Mouse (Mus musculus) forebrain, embryonic 11.5 days (tissue): ENCODE measurements around the gene Ptpn1. TPM values are rescaled to one million over a fixed set of nuclear protein-coding genes. Genes with fewer than 3 reads are reported as not detected.
A peak's percentile ranks its signal among the peaks of the same experiment; 100 is the strongest.

Source experiments
- ATAC-seq: fragments of 200-750 bp; cut with Nextera tagmentation; replicated peaks from 2 replicates; pipeline ENCODE4 v1.8.0; 2017; ENCODE audit warnings: moderate TSS enrichment; ENCODE audit not compliant: low FRiP score
- DNase-seq: peaks from one replicate; pipeline ENCODE4 v3.0.0-alpha.2; 2017; ENCODE audit warnings: low spot score
- H3K27ac ChIP-seq: fragments of 300-500 bp; sonication (generic); 2 replicates; pipeline ENCODE4 v1.5.1; 2014; ENCODE audit warnings: low read depth, low read length
- H3K27me3 ChIP-seq: fragments of 300-500 bp; sonication (generic); 2 replicates; pipeline ENCODE4 v1.6.1; 2014; ENCODE audit warnings: mild to moderate bottlenecking, low read length, mixed read lengths; ENCODE audit not compliant: control insufficient read depth, insufficient read depth
- H3K36me3 ChIP-seq: fragments of 300-500 bp; sonication (generic); 2 replicates; pipeline ENCODE4 v1.6.1; 2014; ENCODE audit warnings: mild to moderate bottlenecking, low read length, moderate library complexity, mixed read lengths; ENCODE audit not compliant: control insufficient read depth, insufficient read depth
- H3K4me1 ChIP-seq: fragments of 300-500 bp; sonication (generic); replicated peaks from 2 replicates; pipeline ENCODE4 v1.6.1; 2014; ENCODE audit warnings: low read length, mixed read lengths; ENCODE audit not compliant: control insufficient read depth, insufficient read depth
- H3K4me2 ChIP-seq: fragments of 300-500 bp; sonication (generic); 2 replicates; pipeline ENCODE4 v1.6.1; 2014; ENCODE audit warnings: low read depth, mild to moderate bottlenecking, low read length, moderate library complexity, mixed read lengths; ENCODE audit not compliant: severe bottlenecking
- H3K4me3 ChIP-seq: fragments of 300-500 bp; sonication (generic); 2 replicates; pipeline ENCODE4 v1.5.1; 2014; ENCODE audit warnings: low read depth, low read length
- H3K9ac ChIP-seq: fragments of 300-500 bp; sonication (generic); 2 replicates; pipeline ENCODE4 v1.6.1; 2014; ENCODE audit warnings: low read length
- H3K9me3 ChIP-seq: fragments of 300-500 bp; sonication (generic); 2 replicates; pipeline ENCODE4 v1.6.1; 2016; ENCODE audit warnings: low read length, mixed read lengths; ENCODE audit not compliant: control insufficient read depth
- WGBS: fragments of 180-500 bp; shearing (Covaris S2); extraction: QIAGEN DNeasy Blood & Tissue Kit; methylation state at CpG from one replicate; pipeline ENCODE4 v1.1.7; 2014; 5-methylcytosine and 5-hydroxymethylcytosine counted together
- polyA plus RNA-seq: library from polyadenylated mRNA; unstranded; fragments of >200 nt; fragmentation: Nextera tagmentation; extraction: Ambion mirVana; gene quantifications from 2 replicates; pipeline ENCODE4 v1.2.1, GENCODE M21; 2014

Gene Ptpn1
- polyA plus RNA-seq, 1 experiment from 2014 or later: 80.0 TPM

- H3K4me3 ChIP-seq: no peak overlapping the region
- DNase-seq (no peak), ATAC-seq (no peak)
- no peaks in the 10 kb centered on the region for H3K9me3 ChIP-seq
- no peak overlapping the region for H3K9ac ChIP-seq
- WGBS: 83% methylated on average over 10 of the region's 10 CpGs
- peaks cover 3% of the 10 kb centered on the region; the same call in 1 of the 2 replicates for H3K36me3 ChIP-seq
- no peak overlapping the region for H3K4me2 ChIP-seq
- H3K27me3 ChIP-seq: no peaks in the 10 kb centered on the region
- H3K4me1 ChIP-seq: no peaks in the 10 kb centered on the region
- H3K27ac ChIP-seq: no peak overlapping the region
Measured at GRCm38 (mm10) chr2:167980391-167980790, 48.5 kb downstream of the Ptpn1 start.

- H3K9me3 ChIP-seq: no peaks in the 10 kb centered on the region
- no peak overlapping the region for H3K4me3 ChIP-seq
- no peaks in the 10 kb centered on the region for H3K4me1 ChIP-seq
- DNase-seq (no peak), ATAC-seq (no peak)
- no peaks in the 10 kb centered on the region; the same call in 1 of the 2 replicates for H3K36me3 ChIP-seq
- no peak overlapping the region for H3K9ac ChIP-seq
- no peaks in the 10 kb centered on the region for H3K27me3 ChIP-seq
- H3K4me2 ChIP-seq: no peak overlapping the region
- H3K27ac ChIP-seq: no peak overlapping the region
- 61% methylated on average over 9 of the region's 9 CpGs for WGBS
Measured at GRCm38 (mm10) chr2:167982646-167983045, 50.8 kb downstream of the Ptpn1 start.

- H3K4me1 ChIP-seq: no peaks in the 10 kb centered on the region
- 83% methylated on average over 5 of the region's 5 CpGs for WGBS
- no peak overlapping the region for H3K4me2 ChIP-seq
- H3K9me3 ChIP-seq: no peaks in the 10 kb centered on the region
- H3K9ac ChIP-seq: no peak overlapping the region
- no peak for DNase-seq
- no peak for ATAC-seq
- no peaks in the 10 kb centered on the region; the same call in 1 of the 2 replicates for H3K36me3 ChIP-seq
- H3K4me3 ChIP-seq: no peak overlapping the region
- H3K27ac ChIP-seq: no peak overlapping the region
- no peaks in the 10 kb centered on the region for H3K27me3 ChIP-seq
Measured at GRCm38 (mm10) chr2:167984371-167984770, 52.5 kb downstream of the Ptpn1 start.

- H3K4me1 ChIP-seq: no peaks in the 10 kb centered on the region
- ATAC-seq (no peak), DNase-seq (no peak)
- no peak overlapping the region for H3K4me2 ChIP-seq
- no peak overlapping the region for H3K4me3 ChIP-seq
- H3K27me3 ChIP-seq: no peaks in the 10 kb centered on the region
- H3K9me3 ChIP-seq: no peaks in the 10 kb centered on the region
- H3K9ac ChIP-seq: no peak overlapping the region
- WGBS: 44% methylated on average over 3 of the region's 3 CpGs
- no peaks in the 10 kb centered on the region for H3K36me3 ChIP-seq
- no peak overlapping the region for H3K27ac ChIP-seq
Measured at GRCm38 (mm10) chr2:167984946-167985345, 53.1 kb downstream of the Ptpn1 start.

DNA sequence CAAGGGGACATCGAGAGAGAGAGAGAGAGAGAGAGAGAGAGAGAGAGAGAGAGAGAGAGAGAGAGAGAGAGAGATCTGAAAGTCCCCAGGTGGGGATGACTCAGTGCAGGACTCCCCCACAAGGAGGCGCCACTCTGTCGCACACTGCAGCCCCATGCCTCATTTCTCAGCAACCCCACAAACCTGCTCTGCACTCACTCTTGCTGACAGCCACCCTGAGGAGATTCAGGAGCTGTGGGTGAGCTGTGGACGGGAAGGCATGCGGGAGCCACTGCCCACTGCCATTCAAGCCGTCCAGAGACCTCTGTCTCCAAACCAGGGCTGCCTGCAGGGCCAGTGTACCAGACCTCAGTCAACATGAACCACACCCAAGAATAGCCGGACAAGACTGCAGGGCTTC lies 54.9 kb downstream of the Ptpn1 start:
- Histone ChIP-seq H3K36me3 (no peaks in the 10 kb centered on the region), H3K27ac (no peak overlapping the region), H3K9ac (no peak overlapping the region), H3K4me2 (no peak overlapping the region), H3K4me3 (no peak overlapping the region), H3K4me1 (no peaks in the 10 kb centered on the region), H3K9me3 (no peaks in the 10 kb centered on the region), H3K27me3 (no peaks in the 10 kb centered on the region)
- 29% methylated on average over 7 of the region's 7 CpGs for WGBS
- DNase-seq: peak; percentile 69
- ATAC-seq: no peak

GRCm38 (mm10) chr2:167987640-167988039 lies 55.8 kb downstream of the Ptpn1 start:
- H3K27ac ChIP-seq: no peak overlapping the region
- no peak overlapping the region for H3K4me2 ChIP-seq
- no peaks in the 10 kb centered on the region for H3K27me3 ChIP-seq
- 64% methylated on average over 12 of the region's 12 CpGs for WGBS
- H3K4me1 ChIP-seq: no peaks in the 10 kb centered on the region
- no peaks in the 10 kb centered on the region for H3K9me3 ChIP-seq
- no peaks in the 10 kb centered on the region for H3K36me3 ChIP-seq
- no peak overlapping the region for H3K9ac ChIP-seq
- no peak overlapping the region for H3K4me3 ChIP-seq
- DNase-seq (no peak), ATAC-seq (no peak)

DNA sequence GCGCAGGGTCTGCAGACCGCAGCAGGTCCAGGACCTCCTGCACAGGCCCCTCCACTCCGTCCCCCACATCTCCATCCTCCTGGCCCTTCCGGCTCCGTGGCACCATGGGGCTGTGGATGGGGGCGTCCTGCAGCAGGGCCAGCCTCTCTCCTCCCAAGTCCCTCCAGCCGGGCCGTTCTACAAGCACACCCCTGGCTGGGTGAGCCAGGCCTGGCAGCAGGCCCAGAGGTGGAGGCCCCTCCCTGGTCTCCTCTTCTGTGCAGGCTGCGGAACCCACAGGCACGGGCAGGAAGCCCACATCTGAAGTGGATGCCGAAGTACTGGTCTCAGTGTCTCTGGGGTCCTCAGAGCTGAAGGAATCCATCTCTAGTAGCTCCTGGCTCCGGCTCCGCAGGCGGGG lies 57.5 kb downstream of the Ptpn1 start:
- H3K36me3 ChIP-seq: no peaks in the 10 kb centered on the region
- no peak overlapping the region for H3K4me2 ChIP-seq
- no peaks in the 10 kb centered on the region for H3K9me3 ChIP-seq
- no peak for ATAC-seq
- H3K27ac ChIP-seq: no peak overlapping the region
- no peak overlapping the region for H3K4me3 ChIP-seq
- 81% methylated on average over 14 of the region's 14 CpGs for WGBS
- no peak for DNase-seq
- H3K4me1 ChIP-seq: no peaks in the 10 kb centered on the region
- no peaks in the 10 kb centered on the region for H3K27me3 ChIP-seq
- H3K9ac ChIP-seq: no peak overlapping the region

- DNase-seq: no peak
- Histone ChIP-seq H3K4me2 (no peak overlapping the region), H3K36me3 (no peaks in the 10 kb centered on the region), H3K27me3 (no peaks in the 10 kb centered on the region), H3K27ac (no peak overlapping the region), H3K9ac (no peak overlapping the region), H3K9me3 (no peaks in the 10 kb centered on the region), H3K4me3 (no peak overlapping the region), H3K4me1 (no peaks in the 10 kb centered on the region)
- ATAC-seq: no peak
- WGBS: 63% methylated on average over 13 of the region's 13 CpGs
Measured at GRCm38 (mm10) chr2:167993260-167993659, 61.4 kb downstream of the Ptpn1 start.

DNA sequence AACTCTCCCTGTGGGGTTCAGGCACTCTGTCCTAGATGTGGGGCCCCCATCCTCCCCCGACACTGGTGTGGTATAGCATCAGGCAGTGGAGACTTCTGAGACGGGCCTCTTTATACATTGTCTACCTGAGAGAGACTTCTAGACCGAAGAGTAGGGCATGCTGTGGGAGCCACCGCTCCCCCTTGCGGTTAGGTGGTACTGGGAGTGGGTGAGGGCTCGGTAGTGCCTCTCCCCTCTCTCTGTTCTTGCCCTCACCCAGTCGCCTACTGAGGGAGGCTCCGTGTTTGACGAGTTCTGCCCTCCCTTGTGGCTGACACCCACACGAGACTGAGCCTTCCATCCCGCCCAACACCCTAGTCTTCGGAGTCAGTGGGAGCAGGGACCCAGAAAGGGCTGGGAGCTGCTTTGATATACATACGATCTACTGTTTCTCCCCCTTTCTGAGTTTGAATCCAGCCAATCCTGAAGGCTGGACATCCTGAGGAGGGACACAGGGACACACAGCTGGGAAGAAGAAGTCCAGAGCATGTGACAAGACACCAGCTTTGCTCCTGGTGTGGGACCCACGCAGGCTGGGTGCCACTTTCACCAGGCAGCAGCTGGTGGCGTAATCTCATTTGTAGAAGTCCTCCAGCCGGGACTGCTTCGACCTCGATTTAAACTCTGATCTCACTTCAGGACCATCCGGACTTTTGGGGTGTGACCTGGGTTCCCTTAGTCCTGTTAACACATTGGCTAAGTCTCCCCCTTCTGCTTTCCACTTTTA lies 64.2 kb downstream of the Ptpn1 start:
- no peaks in the 10 kb centered on the region for H3K9me3 ChIP-seq
- H3K9ac ChIP-seq: no peak overlapping the region
- no peak overlapping the region for H3K27ac ChIP-seq
- no peaks in the 10 kb centered on the region for H3K36me3 ChIP-seq
- no peaks in the 10 kb centered on the region for H3K4me1 ChIP-seq
- no peak for ATAC-seq
- H3K4me3 ChIP-seq: no peak overlapping the region
- 69% methylated on average over 19 of the region's 19 CpGs for WGBS
- no peak for DNase-seq
- no peak overlapping the region for H3K4me2 ChIP-seq
- no peaks in the 10 kb centered on the region for H3K27me3 ChIP-seq
